Mouse (Mus musculus) right cerebral cortex, postnatal 25 days (tissue): ENCODE measurements at regions not wholly inside any gene's neighbourhood (a gene's known extent, or its start where the extent isn't known, plus 50 kb on each side); places are given as distances from the start of the nearest gene placed in this dataset.

ENCODE experiments used
- DNase-seq: peaks from one replicate; pipeline ENCODE4 v3.0.0; 2022

GRCm38 (mm10) chr14:46512118-46512517 is 121.6 kb upstream of the Bmp4 start:
- DNase-seq, result no peak

GRCm38 (mm10) chr14:46508871-46509270 is 118.4 kb upstream of the Bmp4 start:
- DNase-seq, result no peak

GRCm38 (mm10) chr14:46505266-46505665 is 114.8 kb upstream of the Bmp4 start:
- no peak for DNase-seq

GRCm38 (mm10) chr14:46491601-46492000 is 101.1 kb upstream of the Bmp4 start:
- no peak for DNase-seq

GRCm38 (mm10) chr14:46491182-46491581 is 100.7 kb upstream of the Bmp4 start:
- no peak for DNase-seq

GRCm38 (mm10) chr14:46487551-46487950 is 97.1 kb upstream of the Bmp4 start:
- no peak for DNase-seq

- no peak for DNase-seq
Observed at GRCm38 (mm10) chr14:46480396-46480795, 89.9 kb upstream of the Bmp4 start.

- DNase-seq, result no peak
Observed at GRCm38 (mm10) chr14:46475945-46476344, 85.5 kb upstream of the Bmp4 start.

GRCm38 (mm10) chr14:46462967-46463366 is 72.5 kb upstream of the Bmp4 start:
- DNase-seq, result no peak

GRCm38 (mm10) chr14:46461960-46462359 is 71.5 kb upstream of the Bmp4 start:
- DNase-seq, result no peak

- no peak for DNase-seq
Observed at GRCm38 (mm10) chr14:46454500-46454899, 64.0 kb upstream of the Bmp4 start.

- DNase-seq, result no peak
Observed at GRCm38 (mm10) chr14:46441696-46442095, 51.2 kb upstream of the Bmp4 start.
